Mouse (Mus musculus): ENCODE measurements around the gene Ceacam18. TPM values are rescaled to one million over a fixed set of nuclear protein-coding genes. Genes with fewer than 3 reads are reported as not detected.
"Not testable (repeated sequence)": the region's sequence is repeated elsewhere in the genome, so short reads cannot be mapped to it uniquely, and the experiment has no call there.

Gene Ceacam18
- total RNA-seq, 2 experiments from 2014 or later = not detected

DNA sequence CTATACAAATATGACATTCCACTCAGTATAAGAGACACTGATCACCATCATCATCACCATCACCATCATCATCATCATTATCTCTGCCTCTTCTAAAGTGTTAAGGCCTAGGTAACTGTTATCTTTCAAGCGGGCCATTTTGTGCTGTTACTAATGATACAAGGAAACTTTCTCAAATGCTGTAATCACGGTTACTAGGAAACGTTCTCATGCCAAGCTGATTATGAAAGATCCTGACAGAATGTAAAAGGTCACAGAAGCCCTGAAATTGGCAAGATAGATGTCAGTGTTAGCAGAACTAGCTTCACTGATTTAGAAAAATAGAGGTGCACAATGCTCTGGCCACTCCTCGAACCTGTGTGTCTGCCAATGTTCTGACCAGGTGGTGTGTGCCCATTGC is 32.7 kb downstream of the Ceacam18 start:
- not testable (repeated sequence) for DNase-seq (ENCODE audit: low spot score)

DNA sequence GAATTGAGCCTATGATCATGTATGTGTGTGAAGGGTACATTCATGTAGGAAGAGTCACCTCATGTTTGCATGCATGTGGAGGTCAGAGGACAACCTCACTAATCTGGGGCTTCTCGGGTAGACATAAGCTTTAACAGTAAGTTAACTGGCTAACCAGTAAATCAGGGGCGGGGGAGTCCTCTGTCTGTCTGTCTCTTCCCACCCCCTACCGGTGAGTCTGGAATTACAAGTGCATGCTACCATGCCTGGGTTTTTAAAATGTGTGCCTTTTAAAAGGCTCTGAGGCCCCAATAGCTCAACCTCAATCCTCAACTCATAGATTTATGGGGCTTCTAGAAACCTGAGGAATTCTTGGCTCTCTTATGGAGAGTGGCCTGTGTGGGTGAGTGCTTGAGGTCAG is 34.1 kb downstream of the Ceacam18 start:
- no peak for DNase-seq (ENCODE audit: low spot score)

DNA sequence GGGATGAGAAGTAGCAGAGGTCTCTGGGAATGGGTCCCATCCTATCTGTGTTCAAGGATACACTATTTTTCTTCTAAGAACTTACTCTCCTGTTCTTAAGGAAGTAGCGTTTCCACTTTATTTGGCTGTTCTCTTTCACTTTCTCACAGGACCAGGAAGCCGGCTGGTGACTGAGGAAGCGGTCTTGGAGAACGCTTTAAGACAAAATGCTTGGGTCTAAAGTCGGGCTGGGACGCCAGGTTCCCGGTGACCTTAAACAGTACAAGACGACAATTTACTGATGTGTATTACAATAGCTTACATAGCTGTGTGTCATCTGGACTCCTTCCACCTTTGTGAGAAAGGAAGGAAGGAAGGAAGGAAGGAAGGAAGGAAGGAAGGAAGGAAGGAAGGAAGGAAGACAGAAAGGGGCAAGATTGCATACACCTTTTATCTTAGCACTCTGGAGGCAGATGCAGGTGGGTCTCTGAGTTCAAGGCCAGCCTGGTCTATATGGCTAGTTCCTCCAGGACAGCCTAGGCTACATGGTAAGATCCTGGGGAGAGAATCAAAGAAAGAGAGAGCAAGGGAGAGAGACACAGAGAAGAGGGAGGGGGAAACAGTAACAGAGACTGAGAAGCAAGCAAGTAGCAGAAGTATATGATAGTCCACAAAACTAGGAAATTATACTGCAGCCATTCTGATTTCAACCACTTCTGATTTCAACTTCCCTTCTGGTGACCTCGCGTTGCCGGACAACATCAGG is 36.7 kb downstream of the Ceacam18 start:
- no peak for DNase-seq (ENCODE audit: low spot score)

DNA sequence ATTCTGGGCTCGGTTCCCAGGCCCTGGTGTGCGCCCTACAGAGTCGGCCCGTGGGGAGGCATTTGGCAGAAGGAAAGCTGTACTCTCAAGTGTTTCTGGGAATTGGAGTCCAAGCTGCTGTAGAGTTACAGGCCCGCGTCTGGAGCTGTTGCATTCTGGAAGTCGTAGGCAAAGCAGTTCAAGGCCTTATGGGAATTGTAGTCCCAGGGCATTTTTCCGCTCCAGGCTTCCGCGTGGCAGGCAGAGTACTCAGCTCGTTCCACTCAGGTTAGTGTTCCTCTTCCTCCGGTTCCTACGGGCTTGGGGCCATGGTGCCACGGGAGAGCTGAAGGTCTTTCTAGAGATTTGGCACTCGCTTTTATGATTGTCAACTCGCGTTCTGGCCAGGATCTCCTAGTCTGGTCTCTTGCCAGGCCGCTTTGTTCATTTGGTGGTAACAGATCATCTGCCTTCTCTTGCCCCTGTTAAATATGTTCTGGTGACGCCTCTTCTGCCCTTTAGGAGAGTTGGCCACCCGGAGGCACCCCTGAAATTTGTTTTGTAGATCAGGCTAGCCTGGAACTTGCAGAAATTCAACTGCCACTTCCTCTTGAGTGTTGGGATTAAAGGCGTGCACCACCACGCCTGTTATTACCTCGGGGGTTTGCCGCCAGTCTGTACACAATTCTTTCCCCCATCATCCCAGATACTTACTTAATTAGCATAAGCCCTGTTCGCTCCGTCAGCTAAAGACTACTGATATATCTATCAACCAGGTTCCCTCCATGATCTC is 37.5 kb downstream of the Ceacam18 start, which contains the start of gene Ctu1:
Ctu1 (plus strand) TSS at position 208 of the 772 bp plus-strand sequence.
- peak; percentile 96 for DNase-seq (ENCODE audit: low spot score)

DNA sequence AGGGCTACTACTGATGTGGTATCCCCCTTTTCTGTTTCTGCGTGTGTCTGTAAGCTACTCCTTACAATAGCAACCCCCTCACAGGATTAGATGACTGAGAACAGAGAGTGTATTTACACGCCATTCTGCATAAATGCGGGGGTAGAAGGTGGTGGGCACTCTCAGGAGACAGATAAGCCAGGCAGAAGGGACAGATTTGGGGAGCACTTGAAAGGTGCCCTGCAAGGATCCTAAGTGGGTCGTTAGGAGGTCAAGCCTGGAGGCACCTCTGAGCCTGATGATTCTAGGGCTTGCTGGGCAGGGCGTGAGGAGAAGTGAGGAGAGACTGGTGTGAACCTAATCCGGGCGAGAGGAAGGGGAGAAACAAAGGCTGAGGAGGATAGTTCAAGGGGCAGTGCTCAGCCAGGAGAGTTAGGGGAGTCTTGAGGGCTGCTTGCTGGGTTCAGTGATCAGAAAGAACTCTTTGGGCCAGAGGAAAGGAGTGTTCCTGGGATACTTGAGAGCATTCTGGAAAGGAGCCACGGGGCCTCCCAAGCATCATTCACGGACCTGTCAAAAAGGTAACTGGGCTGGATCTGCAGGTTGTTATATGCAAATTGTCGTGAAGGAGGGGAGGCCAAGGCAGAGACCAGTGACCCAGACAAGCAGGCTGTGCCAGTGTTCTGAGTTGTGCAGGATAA is 38.2 kb downstream of the Ceacam18 start:
- DNase-seq (ENCODE audit: low spot score) = no peak

DNA sequence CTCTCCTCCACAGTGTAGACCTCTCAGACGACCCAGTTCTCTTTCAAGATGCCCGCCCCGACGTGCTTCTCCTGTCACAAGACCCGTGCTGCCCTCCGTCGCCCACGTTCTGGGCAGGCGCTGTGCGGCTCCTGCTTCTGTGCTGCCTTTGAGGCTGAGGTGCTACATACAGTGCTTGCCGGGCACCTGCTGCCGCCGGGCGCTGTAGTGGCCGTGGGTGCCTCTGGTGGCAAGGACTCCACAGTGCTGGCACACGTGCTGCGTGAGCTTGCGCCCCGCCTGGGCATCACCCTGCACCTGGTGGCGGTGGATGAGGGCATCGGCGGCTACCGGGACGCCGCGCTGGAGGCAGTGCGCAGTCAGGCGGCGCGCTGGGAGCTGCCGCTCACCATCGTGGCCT is 40.6 kb downstream of the Ceacam18 start:
- DNase-seq (ENCODE audit: low spot score) = no peak

DNA sequence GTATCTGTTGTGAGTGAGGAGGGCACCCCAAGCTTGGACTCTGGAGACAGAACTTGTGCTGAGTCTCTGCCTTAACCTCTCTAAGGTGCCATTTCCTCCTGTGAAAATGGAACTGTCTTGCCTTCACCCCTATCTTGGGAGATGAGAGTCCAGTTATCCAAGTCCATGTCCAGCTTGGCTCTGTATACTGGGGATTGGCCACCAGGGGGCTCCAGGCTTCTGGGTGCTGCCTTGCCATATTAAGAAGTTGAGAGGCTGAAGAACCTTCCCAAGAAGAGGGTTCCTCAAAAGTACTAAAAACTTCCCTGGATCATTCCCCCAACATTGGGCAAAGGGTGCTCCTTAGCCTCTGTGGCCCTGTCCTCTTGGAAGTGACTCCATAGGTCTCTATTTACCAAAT is 44.0 kb downstream of the Ceacam18 start:
- DNase-seq (ENCODE audit: low spot score) = peak; percentile 25

DNA sequence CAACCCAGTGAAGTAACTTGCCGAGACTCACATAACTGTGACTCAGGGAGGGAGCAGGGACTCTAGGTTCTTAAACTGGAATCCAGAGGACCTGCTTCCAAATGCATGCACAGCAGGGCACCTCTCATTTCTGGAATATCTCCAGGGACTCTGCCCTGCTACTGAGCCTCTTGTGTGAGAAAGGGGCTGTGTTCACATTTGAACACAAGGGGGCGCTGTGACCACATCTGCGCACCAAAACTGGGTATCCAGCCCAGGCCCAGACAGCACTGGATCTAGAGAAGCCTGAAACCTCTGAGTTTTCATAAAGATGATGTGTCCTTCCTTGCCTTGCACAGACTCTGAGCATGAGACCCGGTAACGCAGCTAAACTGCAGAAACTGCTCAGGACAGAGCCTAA is 46.5 kb downstream of the Ceacam18 start:
- DNase-seq (ENCODE audit: low spot score) = peak; percentile 34

DNA sequence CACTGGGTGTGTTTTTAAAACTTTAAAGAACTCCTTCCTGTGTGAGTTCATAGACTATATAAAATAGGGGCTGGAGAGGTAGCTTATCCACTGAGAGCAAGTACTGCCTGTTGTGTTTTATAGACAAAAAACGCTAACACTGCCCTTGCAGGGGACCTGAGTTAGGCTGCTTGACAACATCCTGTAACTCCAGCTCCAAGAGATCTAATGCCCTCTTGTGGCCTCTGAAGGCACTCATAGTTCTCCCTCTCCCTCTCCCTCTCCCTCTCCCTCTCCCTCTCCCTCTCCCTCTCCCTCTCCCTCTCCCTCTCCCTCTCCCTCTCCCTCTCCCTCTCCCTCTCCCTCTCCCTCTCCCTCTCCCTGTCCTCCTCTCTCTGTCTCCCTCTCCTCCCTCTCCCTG is 48.0 kb downstream of the Ceacam18 start:
- DNase-seq (ENCODE audit: low spot score) = not testable (repeated sequence)

DNA sequence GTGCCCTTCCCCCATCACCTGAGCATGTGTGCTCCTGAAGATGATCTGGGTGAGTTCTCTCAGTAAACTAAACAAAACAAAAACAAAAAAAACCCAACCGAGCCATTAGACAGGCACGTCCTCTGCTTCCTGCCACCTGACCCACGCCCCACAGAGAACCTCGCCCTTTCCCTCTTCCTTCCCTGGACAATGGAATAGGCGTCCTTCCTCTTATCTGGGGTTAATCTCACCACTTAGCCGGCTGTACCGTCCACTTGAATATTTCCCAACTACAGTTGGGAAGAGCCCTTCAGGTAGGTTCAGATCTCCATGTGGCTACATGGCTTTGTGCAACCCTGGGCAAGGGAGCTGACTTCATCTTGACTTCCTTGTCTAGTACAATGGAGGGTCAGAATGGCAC is 50.6 kb downstream of the Ceacam18 start:
- no peak for DNase-seq (ENCODE audit: low spot score)

DNA sequence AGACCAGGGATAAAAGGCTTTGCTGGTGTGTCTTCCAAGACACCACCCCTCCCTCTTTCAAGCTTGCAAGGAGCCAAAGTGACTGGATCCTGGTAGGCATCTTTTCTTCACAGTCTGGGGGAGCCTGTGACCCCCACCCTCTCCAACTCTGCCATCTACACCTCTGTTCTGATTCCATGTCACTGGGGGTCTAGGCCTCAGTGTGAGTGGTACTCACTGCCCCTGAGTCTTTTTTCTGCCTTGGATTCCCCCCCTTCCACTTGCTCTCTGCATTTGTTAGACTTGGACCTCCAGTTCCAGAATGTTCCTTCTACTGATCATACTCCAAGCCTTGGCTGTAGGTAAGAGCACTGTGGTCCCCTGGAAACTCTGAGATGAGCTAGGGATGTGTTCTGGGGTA is 55.6 kb downstream of the Ceacam18 start, which contains the start of gene Klk14:
Klk14 (plus strand) TSS at position 301 of the 400 bp plus-strand sequence.
- no peak for DNase-seq (ENCODE audit: low spot score)

Other genes starting within 250 kb of the Ceacam18 start
- not detected for gene Siglecg, start 226.5 kb upstream of the Ceacam18 start, total RNA-seq (2021)
- gene Lim2, start 207.0 kb upstream of the Ceacam18 start, total RNA-seq (2021) = not detected
- gene Nkg7, start 197.6 kb upstream of the Ceacam18 start, total RNA-seq (2021) = not detected
- not detected for gene Cldnd2, start 193.9 kb upstream of the Ceacam18 start, total RNA-seq (2021)
- gene Etfb, start 190.6 kb upstream of the Ceacam18 start, total RNA-seq (2021) = 100 to 1,000 TPM; 282 to 331 TPM
- gene Gm45233, start 190.6 kb upstream of the Ceacam18 start, total RNA-seq (2021) = under 1 TPM; 0.28 to 0.84 TPM
- under 1 TPM; 0.85 to 0.87 TPM for gene Vsig10l, start 171.6 kb upstream of the Ceacam18 start, total RNA-seq (2021)
- under 1 TPM; 0.19 to 0.39 TPM for gene Iglon5, start 144.6 kb upstream of the Ceacam18 start, total RNA-seq (2021)
- gene 4931406B18Rik, start 128.8 kb upstream of the Ceacam18 start, total RNA-seq (2021) = not detected
- gene Cd33, start 90.3 kb upstream of the Ceacam18 start, total RNA-seq (2021) = 1 to 10 TPM in 1 of 2 experiments, under 1 TPM in 1; 1.00 to 1.2 TPM
- under 1 TPM; 0.55 to 0.59 TPM for gene Zfp658, start 72.5 kb upstream of the Ceacam18 start, total RNA-seq (2021)
- 1 to 10 TPM; 3.4 to 3.9 TPM for gene Zfp719, start 55.1 kb upstream of the Ceacam18 start, total RNA-seq (2021)
- gene Zfp819, start 27.5 kb upstream of the Ceacam18 start, total RNA-seq (2021) = not detected
- under 1 TPM; 0.16 to 0.40 TPM for gene Siglece, start 25.5 kb downstream of the Ceacam18 start, total RNA-seq (2021)
- gene Ctu1, start 37.3 kb downstream of the Ceacam18 start, total RNA-seq (2021) = 1 to 10 TPM; 1.7 to 2.0 TPM
- gene Klk14, start 55.7 kb downstream of the Ceacam18 start, total RNA-seq (2021) = not detected
- gene Klk13, start 77.9 kb downstream of the Ceacam18 start, total RNA-seq (2021) = under 1 TPM in 1 of 2 experiments, not detected in 1; 0.33 TPM
- gene Klk12, start 134.2 kb downstream of the Ceacam18 start, total RNA-seq (2021) = not detected
- gene Klk11, start 139.9 kb downstream of the Ceacam18 start, total RNA-seq (2021) = under 1 TPM in 1 of 2 experiments, not detected in 1; 0.53 TPM
- gene Klk10, start 146.3 kb downstream of the Ceacam18 start, total RNA-seq (2021) = under 1 TPM; 0.39 to 0.47 TPM
- gene Klk9, start 157.2 kb downstream of the Ceacam18 start, total RNA-seq (2021) = not detected
- 1 to 10 TPM; 1.1 to 1.3 TPM for gene Klk8, start 162.9 kb downstream of the Ceacam18 start, total RNA-seq (2021)
- gene Klk7, start 176.6 kb downstream of the Ceacam18 start, total RNA-seq (2021) = not detected
- gene Klk6, start 189.8 kb downstream of the Ceacam18 start, total RNA-seq (2021) = not detected
- not detected for gene Klk5, start 207.3 kb downstream of the Ceacam18 start, total RNA-seq (2021)
- gene Klk4, start 246.5 kb downstream of the Ceacam18 start, total RNA-seq (2021) = not detected